Mouse (Mus musculus): ENCODE results near the gene Atp8b5. TPM values are rescaled to one million over a fixed set of nuclear protein-coding genes. Genes with fewer than 3 reads are reported as not detected.

Atp8b5 gene
- polyA plus RNA-seq, 1 experiment, result 0.68 TPM

GRCm38 (mm10) chr4:43404697-43405096 is 137.7 kb downstream of the Atp8b5 start:
- DNase-seq (ENCODE audit: extremely low spot score in 1 of 2, low spot score in 1 of 2), result no peak

- DNase-seq (ENCODE audit: extremely low spot score in 1 of 2, low spot score in 1 of 2), result peak; percentile 67 to 79
Observed at GRCm38 (mm10) chr4:43406162-43406971, 139.4 kb downstream of the Atp8b5 start.

GRCm38 (mm10) chr4:43407071-43407920 is 140.3 kb downstream of the Atp8b5 start:
- no peak for DNase-seq (ENCODE audit: extremely low spot score in 1 of 2, low spot score in 1 of 2)

- DNase-seq (ENCODE audit: extremely low spot score in 1 of 2, low spot score in 1 of 2), result no peak
Observed at GRCm38 (mm10) chr4:43414761-43415160, 147.8 kb downstream of the Atp8b5 start.

GRCm38 (mm10) chr4:43415221-43416070 is 148.5 kb downstream of the Atp8b5 start:
- DNase-seq (ENCODE audit: extremely low spot score in 1 of 2, low spot score in 1 of 2), result no peak

- DNase-seq (ENCODE audit: extremely low spot score in 1 of 2, low spot score in 1 of 2), result no peak
Observed at GRCm38 (mm10) chr4:43416071-43416490, 149.1 kb downstream of the Atp8b5 start.

GRCm38 (mm10) chr4:43417269-43418062 is 150.5 kb downstream of the Atp8b5 start:
- peak in 1 of 2 experiments; percentile 43 for DNase-seq (ENCODE audit: extremely low spot score in 1 of 2, low spot score in 1 of 2)

GRCm38 (mm10) chr4:43418450-43418849 is 151.5 kb downstream of the Atp8b5 start:
- DNase-seq (ENCODE audit: extremely low spot score in 1 of 2, low spot score in 1 of 2), result no peak

- no peak for DNase-seq (ENCODE audit: extremely low spot score in 1 of 2, low spot score in 1 of 2)
Observed at GRCm38 (mm10) chr4:43418973-43419656, 152.2 kb downstream of the Atp8b5 start.

- no peak for DNase-seq (ENCODE audit: extremely low spot score in 1 of 2, low spot score in 1 of 2)
Observed at GRCm38 (mm10) chr4:43419801-43420281, 152.9 kb downstream of the Atp8b5 start.

- DNase-seq (ENCODE audit: extremely low spot score in 1 of 2, low spot score in 1 of 2), result peak in 1 of 2 experiments; percentile 91
Observed at GRCm38 (mm10) chr4:43420305-43420704, 153.3 kb downstream of the Atp8b5 start.

- no peak for DNase-seq (ENCODE audit: extremely low spot score in 1 of 2, low spot score in 1 of 2)
Observed at GRCm38 (mm10) chr4:43421632-43422240, 154.8 kb downstream of the Atp8b5 start.

Other genes starting within 250 kb of the Atp8b5 start
- 20.7 and 23.0 TPM in 2 replicates for gene Pigo, start 241.3 kb upstream of the Atp8b5 start, polyA plus RNA-seq (2012; rRNA removed)
- 106 and 107 TPM in 2 replicates for gene Stoml2, start 235.4 kb upstream of the Atp8b5 start, polyA plus RNA-seq (2012; rRNA removed)
- gene Fam214b, start 220.9 kb upstream of the Atp8b5 start, polyA plus RNA-seq (2012; rRNA removed), result 31.7 and 37.3 TPM in 2 replicates
- 45.8 and 54.2 TPM in 2 replicates for gene Unc13b, start 208.2 kb upstream of the Atp8b5 start, polyA plus RNA-seq (2012; rRNA removed)
- 60.0 and 64.5 TPM in 2 replicates for gene Rusc2, start 114.8 kb downstream of the Atp8b5 start, polyA plus RNA-seq (2012; rRNA removed)
- gene Fam166b, start 162.0 kb downstream of the Atp8b5 start, polyA plus RNA-seq (2012; rRNA removed), result 1.1 and 1.2 TPM in 2 replicates
- gene Tesk1, start 174.8 kb downstream of the Atp8b5 start, polyA plus RNA-seq (2012; rRNA removed), result 70.5 and 78.2 TPM in 2 replicates
- gene Cd72, start 187.5 kb downstream of the Atp8b5 start, polyA plus RNA-seq (2012; rRNA removed), result 0.64 and 1.6 TPM in 2 replicates
- gene Sit1, start 216.6 kb downstream of the Atp8b5 start, polyA plus RNA-seq (2012; rRNA removed), result 0.16 TPM in 1 of 2 replicates, not detected in the other
- gene Ccdc107, start 225.7 kb downstream of the Atp8b5 start, polyA plus RNA-seq (2012; rRNA removed), result 88.4 and 126 TPM in 2 replicates
- 1.3 and 1.6 TPM in 2 replicates for gene Arhgef39, start 232.5 kb downstream of the Atp8b5 start, polyA plus RNA-seq (2012; rRNA removed)
- 0.11 and 0.14 TPM in 2 replicates for gene Car9, start 239.8 kb downstream of the Atp8b5 start, polyA plus RNA-seq (2012; rRNA removed)